Mouse (Mus musculus) brain, embryonic 14.5 days (tissue): Measurements from ENCODE around the gene Plxdc1.

ENCODE experiments used
- CTCF ChIP-seq: fragments of 200-500 bp; IDR thresholded peaks from 2 replicates; pipeline ENCODE4 v1.5.1; 2012; ENCODE audit warnings: inconsistent platforms, mild to moderate bottlenecking, moderate library complexity, borderline replicate concordance; ENCODE audit not compliant: insufficient read depth, insufficient read length; ENCODE audit errors: extremely low read depth
- POLR2A ChIP-seq: fragments of 200-500 bp; IDR thresholded peaks from 2 replicates; pipeline ENCODE4 v1.6.1; 2012; ENCODE audit warnings: mild to moderate bottlenecking, inconsistent platforms, borderline replicate concordance; ENCODE audit not compliant: poor library complexity, insufficient read depth, insufficient read length, severe bottlenecking; ENCODE audit errors: extremely low read depth

DNA sequence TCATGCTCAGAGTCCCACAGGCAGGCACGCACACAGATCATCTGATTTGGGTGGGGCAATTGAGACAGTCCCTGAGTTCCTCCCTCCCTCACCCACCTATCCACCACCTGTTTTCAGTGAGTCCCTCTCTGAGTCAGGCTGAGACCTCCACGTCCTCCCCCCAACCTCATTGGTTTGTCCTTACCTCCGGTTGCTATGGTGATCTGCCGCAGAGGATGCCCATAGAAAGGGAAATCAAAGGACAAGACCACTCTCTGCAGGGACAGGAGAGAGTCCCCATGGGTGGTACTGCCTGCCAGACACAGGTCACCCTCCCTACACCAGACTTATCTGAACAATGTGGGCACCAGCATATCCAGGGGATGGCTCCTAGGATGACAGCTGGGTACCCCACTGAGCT lies 30.3 kb downstream of the Plxdc1 start:
- no peak for TF ChIP-seq CTCF
- no peak for TF ChIP-seq POLR2A
